Mouse (Mus musculus): ENCODE measurements around the gene Chmp2a.

Chmp2a gene

GRCm38 (mm10) chr7:12998053-12998452 is 36.6 kb downstream of the Chmp2a start, which contains the start of gene Slc27a5:
Slc27a5 (minus strand) TSS chr7:12998192.
- no peak for DNase-seq

- no peak for DNase-seq
These were observed 37.4 kb downstream of the Chmp2a start for GRCm38 (mm10) chr7:12997230-12997629.

- no peak for DNase-seq
These were observed 38.7 kb downstream of the Chmp2a start for GRCm38 (mm10) chr7:12995862-12996261.

- no peak for DNase-seq
These were observed 41.5 kb downstream of the Chmp2a start for GRCm38 (mm10) chr7:12993148-12993547.

GRCm38 (mm10) chr7:12992222-12992621 is 42.4 kb downstream of the Chmp2a start:
- no peak for DNase-seq

GRCm38 (mm10) chr7:12987409-12988189 is 47.0 kb downstream of the Chmp2a start:
- no peak for DNase-seq

- no peak for DNase-seq
These were observed 47.7 kb downstream of the Chmp2a start for GRCm38 (mm10) chr7:12986906-12987305.

GRCm38 (mm10) chr7:12985724-12986123 is 48.9 kb downstream of the Chmp2a start:
- DNase-seq, result no peak
